Mouse (Mus musculus) myocyte (in vitro differentiated cells): Measurements from ENCODE around the gene Dirc2. TPM values are rescaled to one million over a fixed set of nuclear protein-coding genes. Genes with fewer than 3 reads are reported as not detected.

Source experiments
- H3K27me3 ChIP-seq: one replicate; pipeline ENCODE4 v1.6.1; 2011; ENCODE audit not compliant: control insufficient read depth, insufficient read depth, insufficient read length
- H3K36me3 ChIP-seq: one replicate; pipeline ENCODE4 v1.6.1; 2011; ENCODE audit not compliant: control insufficient read depth, insufficient read depth
- H3K4me2 ChIP-seq: one replicate; pipeline ENCODE4 v1.6.1; 2011; ENCODE audit warnings: low read depth, control low read depth
- H3K4me3 ChIP-seq: one replicate; pipeline ENCODE4 v1.5.1; 2011; ENCODE audit warnings: mild to moderate bottlenecking, control low read depth, moderate library complexity
- H3K79me2 ChIP-seq: one replicate; pipeline ENCODE4 v1.6.1; 2011; ENCODE audit not compliant: control insufficient read depth, insufficient read depth
- H3ac ChIP-seq: one replicate; pipeline ENCODE4 v1.6.1; 2011; ENCODE audit not compliant: control insufficient read depth, insufficient read length
- CEBPB ChIP-seq: IDR thresholded peaks from 2 replicates; pipeline ENCODE4 v1.6.1; 2011; ENCODE audit warnings: mild to moderate bottlenecking, moderate library complexity; ENCODE audit not compliant: poor library complexity, insufficient read depth, severe bottlenecking
- E2F4 ChIP-seq: IDR thresholded peaks from one replicate; pipeline ENCODE4 v1.6.1; 2011; ENCODE audit warnings: mild to moderate bottlenecking, control low read depth, moderate library complexity; ENCODE audit not compliant: insufficient read depth
- MAX ChIP-seq: IDR thresholded peaks from one replicate; pipeline ENCODE4 v1.6.1; 2011; ENCODE audit warnings: low read depth, mild to moderate bottlenecking, control low read depth
- MYOD1 ChIP-seq, 3 experiments: IDR thresholded peaks; one replicate each; pipeline ENCODE4 v1.6.1; 2011; ENCODE audit warnings: control low read depth in 2 of 3, low read depth in 2 of 3, mild to moderate bottlenecking in 2 of 3, moderate library complexity in 1 of 3; ENCODE audit not compliant: insufficient read length in 2 of 3, control insufficient read depth in 1 of 3
- MYOG ChIP-seq, 3 experiments: IDR thresholded peaks; one replicate each; pipeline ENCODE4 v1.6.1; 2011; ENCODE audit warnings: control low read depth in 2 of 3, low read depth in 2 of 3, mild to moderate bottlenecking in 2 of 3; ENCODE audit not compliant: insufficient read length in 2 of 3, control insufficient read depth in 1 of 3, insufficient read depth in 1 of 3
- POLR2A ChIP-seq: IDR thresholded peaks from one replicate; pipeline ENCODE4 v1.6.1; 2011; ENCODE audit warnings: low read depth, mild to moderate bottlenecking, control low read depth, moderate library complexity; ENCODE audit not compliant: insufficient read length
- POLR2AphosphoS2 ChIP-seq: IDR thresholded peaks from one replicate; pipeline ENCODE4 v1.6.1; 2011; ENCODE audit warnings: low read depth, control low read depth; ENCODE audit not compliant: insufficient read length
- REST ChIP-seq: IDR thresholded peaks from one replicate; pipeline ENCODE4 v1.6.1; 2011; ENCODE audit warnings: mild to moderate bottlenecking, control low read depth, moderate library complexity; ENCODE audit not compliant: insufficient read depth, insufficient read length
- SRF ChIP-seq: IDR thresholded peaks from one replicate; pipeline ENCODE4 v1.6.1; 2011; ENCODE audit warnings: low read depth; ENCODE audit not compliant: control insufficient read depth, insufficient read length
- TCF12 ChIP-seq: IDR thresholded peaks from one replicate; pipeline ENCODE4 v1.6.1; 2011; ENCODE audit warnings: mild to moderate bottlenecking, control low read depth; ENCODE audit not compliant: poor library complexity, insufficient read depth, severe bottlenecking
- TCF3 ChIP-seq: IDR thresholded peaks from one replicate; pipeline ENCODE4 v1.6.1; 2011; ENCODE audit warnings: low read depth, control low read depth; ENCODE audit not compliant: insufficient read length
- USF1 ChIP-seq: IDR thresholded peaks from one replicate; pipeline ENCODE4 v1.6.1; 2011; ENCODE audit warnings: low read depth, mild to moderate bottlenecking, control low read depth, moderate library complexity
- polyA plus RNA-seq: library from polyadenylated mRNA; unstranded; fragments of >200 nt; fragmentation: generic; extraction: Trizol; gene quantifications from one replicate; pipeline ENCODE4 v1.2.1, GENCODE M21; 2012; ENCODE audit warnings: missing spikeins

Dirc2 gene
- polyA plus RNA-seq, 1 experiment = 19.3 TPM

DNA sequence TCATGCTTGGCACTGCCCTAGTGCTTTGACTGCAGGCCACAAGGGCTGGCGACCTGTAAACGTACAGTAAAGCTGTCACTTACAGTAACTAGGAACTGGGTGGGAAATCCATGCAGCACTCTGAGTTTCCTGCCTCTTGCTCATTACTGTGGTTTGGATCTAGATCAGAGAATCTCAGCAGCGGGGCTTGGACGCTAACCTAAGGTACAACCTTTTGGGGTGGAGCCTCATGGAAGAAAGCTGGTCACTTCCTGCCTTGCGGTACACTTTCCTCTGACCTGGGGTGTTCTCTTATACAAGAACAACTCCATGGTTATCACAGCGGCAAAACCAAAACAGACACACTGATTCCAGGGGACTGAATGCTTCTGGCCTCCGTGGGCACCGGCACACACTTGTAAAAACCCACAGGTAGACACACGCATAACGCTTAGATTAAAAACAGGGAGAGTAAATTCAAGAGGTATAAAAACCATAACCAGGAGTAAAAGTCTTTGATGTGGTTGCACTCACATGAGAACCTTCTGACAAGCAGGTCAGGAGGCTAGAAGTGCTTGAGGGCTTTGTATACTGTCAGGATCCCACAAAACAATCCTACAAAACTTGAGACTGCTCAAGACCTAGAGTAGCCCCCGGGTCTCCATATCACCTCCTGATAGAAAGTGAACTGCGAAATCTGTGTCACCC is 26.8 kb downstream of the Dirc2 start:
- Histone ChIP-seq H3K4me3 (no peak overlapping the region), H3K36me3 (no peaks in the 10 kb centered on the region), H3K27me3 (no peaks in the 10 kb centered on the region), H3K4me2 (no peak overlapping the region), H3ac (no peak overlapping the region), H3K79me2 (no peaks in the 10 kb centered on the region)
- TF ChIP-seq REST = no peak
- TF ChIP-seq MYOD1 (IDR thresholded peaks at IDR 0.05; ENCODE audit: control insufficient read depth in 1 of 3, insufficient read length in 2 of 3, low read depth in 2 of 3) = no peak

DNA sequence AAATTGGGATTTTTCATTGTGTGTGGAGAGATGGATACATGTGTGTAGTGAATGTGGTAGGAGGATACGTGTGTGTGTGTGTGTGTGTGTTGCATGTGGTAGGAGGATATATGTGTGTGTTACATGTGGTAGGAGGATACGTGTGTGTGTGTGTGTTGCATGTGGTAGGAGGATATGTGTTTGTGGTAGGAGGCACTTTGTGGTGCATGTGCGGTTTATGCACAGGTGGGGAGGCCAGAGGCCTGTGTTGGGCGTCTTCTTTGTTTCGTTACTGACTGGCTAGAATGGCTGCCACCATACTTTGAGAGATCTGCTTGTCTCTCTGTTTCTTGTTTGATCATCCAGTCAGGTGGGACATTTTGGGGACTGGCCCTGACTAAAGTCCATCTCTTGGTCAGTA is 27.5 kb downstream of the Dirc2 start:
- Histone ChIP-seq H3K27me3 (no peaks in the 10 kb centered on the region), H3K4me3 (no peak overlapping the region), H3ac (no peak overlapping the region), H3K4me2 (no peak overlapping the region), H3K36me3 (no peaks in the 10 kb centered on the region), H3K79me2 (no peaks in the 10 kb centered on the region)
- TF ChIP-seq SRF (no peak), POLR2A (no peak), TCF12 (no peak), USF1 (no peak)

DNA sequence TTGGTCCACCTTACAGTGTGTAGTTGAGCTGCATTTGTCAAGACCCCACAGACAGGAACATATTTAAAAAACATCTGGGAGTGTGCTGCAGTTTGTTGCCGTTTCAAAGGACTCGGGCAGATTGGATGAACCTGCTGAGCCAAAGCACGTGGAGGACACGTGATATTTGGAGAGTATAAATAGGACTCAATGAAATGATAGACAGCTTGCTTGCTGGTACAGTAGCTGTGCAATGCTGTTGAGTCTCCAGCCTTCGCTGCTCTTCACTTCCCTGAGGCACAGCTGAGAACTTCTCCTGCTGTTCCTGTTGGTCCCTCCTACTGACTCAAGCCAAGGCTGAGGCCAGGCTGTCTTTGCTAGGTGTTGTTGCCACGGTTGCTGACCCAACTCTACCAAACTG is 28.2 kb downstream of the Dirc2 start:
- Histone ChIP-seq H3ac (no peak overlapping the region), H3K4me3 (no peak overlapping the region), H3K27me3 (no peaks in the 10 kb centered on the region), H3K79me2 (no peaks in the 10 kb centered on the region), H3K4me2 (no peak overlapping the region), H3K36me3 (no peaks in the 10 kb centered on the region)
- TF ChIP-seq MYOD1 (IDR thresholded peaks at IDR 0.05; ENCODE audit: control insufficient read depth in 1 of 3, insufficient read length in 2 of 3, low read depth in 2 of 3) (no peak), MYOG (IDR thresholded peaks at IDR 0.05; ENCODE audit: control insufficient read depth in 1 of 3, insufficient read depth in 1 of 3, insufficient read length in 2 of 3, low read depth in 2 of 3) (no peak), REST (no peak), MAX (no peak), POLR2A (no peak), SRF (no peak), TCF12 (no peak), TCF3 (no peak), POLR2AphosphoS2 (no peak), E2F4 (no peak), CEBPB (no peak), USF1 (no peak)

DNA sequence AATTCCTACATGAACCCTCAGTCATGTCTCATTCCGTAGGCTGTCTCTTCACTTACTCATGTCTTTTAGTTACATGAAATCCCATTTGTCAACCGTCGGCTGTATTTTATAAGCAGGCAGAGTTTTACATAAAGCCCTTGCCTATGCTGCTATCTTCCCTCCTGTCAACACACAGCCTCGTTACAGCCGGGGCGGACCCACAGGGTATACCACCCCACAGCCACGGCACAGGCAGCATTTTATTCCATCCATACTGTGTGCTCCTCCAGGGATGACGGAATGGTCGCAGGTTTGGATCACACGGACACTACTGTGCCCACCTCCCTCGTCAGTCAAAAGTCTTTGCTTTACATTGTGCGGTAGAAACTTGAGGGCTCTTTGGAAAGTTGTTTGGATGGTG is 28.8 kb downstream of the Dirc2 start:
- Histone ChIP-seq H3K36me3 (no peaks in the 10 kb centered on the region), H3K79me2 (no peaks in the 10 kb centered on the region), H3K4me3 (no peak overlapping the region), H3ac (no peak overlapping the region), H3K27me3 (no peaks in the 10 kb centered on the region), H3K4me2 (no peak overlapping the region)
- TF ChIP-seq REST (no peak), MAX (no peak), TCF12 (no peak), TCF3 (no peak), POLR2AphosphoS2 (no peak), POLR2A (no peak), CEBPB (no peak), USF1 (no peak), SRF (no peak), E2F4 (no peak), MYOG (IDR thresholded peaks at IDR 0.05; ENCODE audit: control insufficient read depth in 1 of 3, insufficient read depth in 1 of 3, insufficient read length in 2 of 3, low read depth in 2 of 3) (no peak), MYOD1 (IDR thresholded peaks at IDR 0.05; ENCODE audit: control insufficient read depth in 1 of 3, insufficient read length in 2 of 3, low read depth in 2 of 3) (no peak)

DNA sequence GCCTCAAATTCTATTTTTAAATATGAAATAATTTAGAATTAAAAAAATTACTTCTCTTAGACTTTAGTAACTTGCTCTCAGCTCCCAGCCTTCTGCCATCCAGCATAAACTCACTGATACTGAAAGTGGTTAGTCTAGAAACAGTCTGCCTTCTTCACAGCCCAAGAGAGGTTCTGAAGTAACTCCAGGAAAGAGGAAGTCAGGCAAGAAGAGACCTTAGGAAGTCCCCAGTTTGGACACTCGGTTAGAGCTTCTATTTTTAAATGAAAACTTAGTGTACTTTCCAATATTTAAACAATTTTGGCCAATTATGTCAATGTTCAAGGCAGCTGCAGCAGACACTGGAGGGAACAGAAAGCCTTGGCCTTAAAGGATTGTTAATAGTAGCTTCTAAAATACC is 29.6 kb downstream of the Dirc2 start:
- Histone ChIP-seq H3K4me2 (no peak overlapping the region), H3K79me2 (no peaks in the 10 kb centered on the region), H3K4me3 (no peak overlapping the region), H3K27me3 (no peaks in the 10 kb centered on the region), H3ac (no peak overlapping the region), H3K36me3 (no peaks in the 10 kb centered on the region)
- TF ChIP-seq TCF12 (no peak), USF1 (no peak), REST (no peak), POLR2AphosphoS2 (no peak), E2F4 (no peak), SRF (no peak), MAX (no peak), MYOG (IDR thresholded peaks at IDR 0.05; ENCODE audit: control insufficient read depth in 1 of 3, insufficient read depth in 1 of 3, insufficient read length in 2 of 3, low read depth in 2 of 3) (no peak), MYOD1 (IDR thresholded peaks at IDR 0.05; ENCODE audit: control insufficient read depth in 1 of 3, insufficient read length in 2 of 3, low read depth in 2 of 3) (no peak), POLR2A (no peak), TCF3 (no peak), CEBPB (no peak)
